Mouse (Mus musculus) frontal cortex, postnatal 14 days (tissue): ENCODE measurements around the gene Olfr1141.

Experiments used
- DNase-seq, 2 experiments: peaks; one replicate each; pipeline ENCODE4 v3.0.0; 2022; ENCODE audit warnings: low spot score in 2 of 2

Gene Olfr1141

GRCm38 (mm10) chr2:87753891-87754290, at the start of gene Olfr1141:
Gene Olfr1141, minus strand, starts transcription at chr2:87753991.
- DNase-seq: no peak

GRCm38 (mm10) chr2:87800292-87800691, 46.5 kb upstream of the Olfr1141 start, which contains the start of gene Olfr1143:
Gene Olfr1143, plus strand, starts transcription at chr2:87800592.
- DNase-seq: no peak

GRCm38 (mm10) chr2:87779183-87779582, 25.4 kb upstream of the Olfr1141 start, which contains the start of gene Olfr152:
Gene Olfr152, plus strand, starts transcription at chr2:87779483.
- DNase-seq: no peak

- no peak for DNase-seq
Observed at GRCm38 (mm10) chr2:87776143-87776542, 22.4 kb upstream of the Olfr1141 start.

GRCm38 (mm10) chr2:87743452-87743851, 10.3 kb downstream of the Olfr1141 start, which contains the start of gene Olfr1140:
Gene Olfr1140, plus strand, starts transcription at chr2:87743752.
- no peak for DNase-seq

GRCm38 (mm10) chr2:87739878-87740277, 13.9 kb downstream of the Olfr1141 start, which contains the start of gene Olfr1138:
Gene Olfr1138, minus strand, starts transcription at chr2:87739978.
- no peak for DNase-seq

- DNase-seq: no peak
Observed at GRCm38 (mm10) chr2:87713079-87713478, 40.7 kb downstream of the Olfr1141 start, which contains the start of gene Olfr1137. Gene Olfr1137, minus strand, starts transcription at chr2:87713179.
